Mouse (Mus musculus): Measurements from ENCODE around the gene Lgals9. TPM values are rescaled to one million over a fixed set of nuclear protein-coding genes. Genes with fewer than 3 reads are reported as not detected.

The Lgals9 gene
- total and polyA plus RNA-seq, 2 experiments from 2014 or later: 21.8 to 24.0 TPM

- Histone ChIP-seq H3K27me3 (ENCODE audit: insufficient read depth, low read length) (no peaks in the 10 kb centered on the region), H3K9me3 (ENCODE audit: low read length) (no peaks in the 10 kb centered on the region), H3K27ac (no peak overlapping the region), H3K4me2 (ENCODE audit: low read depth, low read length) (no peak overlapping the region), H3K36me3 (ENCODE audit: insufficient read depth, low read length) (no peaks in the 10 kb centered on the region), H3K4me3 (ENCODE audit: low read length) (no peak overlapping the region), H3K4me1 (ENCODE audit: insufficient read depth, low read length) (no peaks in the 10 kb centered on the region), H3K9ac (replicated peaks; ENCODE audit: low read length) (no peak overlapping the region)
- DNase-seq (ENCODE audit: low spot score): no peak
- 62% methylated on average over 8 of the region's 8 CpGs for WGBS
- no peak for TF ChIP-seq CTCF (IDR thresholded peaks at IDR 0.05; ENCODE audit: low read depth)
- no peak for ATAC-seq
These were observed 34.4 kb downstream of the Lgals9 start for GRCm38 (mm10) chr11:78950365-78950764.

DNA sequence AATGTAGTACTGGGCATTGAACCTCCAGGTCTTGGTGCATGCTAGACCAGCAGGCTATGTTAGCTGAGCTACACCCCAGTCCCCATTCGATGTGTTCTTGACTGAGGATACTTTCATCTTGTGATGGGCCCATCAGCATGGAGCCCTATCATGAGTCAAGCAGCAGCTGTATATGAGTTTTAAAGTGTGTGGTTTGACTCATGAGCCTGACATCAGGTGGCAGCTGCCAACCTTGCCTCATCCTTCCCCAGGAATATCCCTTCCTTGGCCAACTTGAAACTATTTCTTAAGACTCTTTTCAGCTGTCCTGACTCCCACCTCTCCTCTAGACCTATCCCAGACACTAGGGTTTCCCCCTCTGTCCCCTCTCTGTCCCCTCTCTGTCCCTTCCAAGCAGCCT is 41.7 kb downstream of the Lgals9 start:
- H3K9ac ChIP-seq (replicated peaks; ENCODE audit: low read length): no peak overlapping the region
- H3K36me3 ChIP-seq (ENCODE audit: insufficient read depth, low read length): no peaks in the 10 kb centered on the region
- no peak overlapping the region for H3K4me2 ChIP-seq (ENCODE audit: low read depth, low read length)
- no peak for ATAC-seq
- no peak for TF ChIP-seq CTCF (IDR thresholded peaks at IDR 0.05; ENCODE audit: low read depth)
- no peak for DNase-seq (ENCODE audit: low spot score)
- H3K4me3 ChIP-seq (ENCODE audit: low read length): no peak overlapping the region
- 88% methylated on average over 1 of the region's 1 CpGs for WGBS
- H3K27ac ChIP-seq: no peak overlapping the region
- no peaks in the 10 kb centered on the region for H3K4me1 ChIP-seq (ENCODE audit: insufficient read depth, low read length)
- H3K9me3 ChIP-seq (ENCODE audit: low read length): no peaks in the 10 kb centered on the region
- no peaks in the 10 kb centered on the region for H3K27me3 ChIP-seq (ENCODE audit: insufficient read depth, low read length)

DNA sequence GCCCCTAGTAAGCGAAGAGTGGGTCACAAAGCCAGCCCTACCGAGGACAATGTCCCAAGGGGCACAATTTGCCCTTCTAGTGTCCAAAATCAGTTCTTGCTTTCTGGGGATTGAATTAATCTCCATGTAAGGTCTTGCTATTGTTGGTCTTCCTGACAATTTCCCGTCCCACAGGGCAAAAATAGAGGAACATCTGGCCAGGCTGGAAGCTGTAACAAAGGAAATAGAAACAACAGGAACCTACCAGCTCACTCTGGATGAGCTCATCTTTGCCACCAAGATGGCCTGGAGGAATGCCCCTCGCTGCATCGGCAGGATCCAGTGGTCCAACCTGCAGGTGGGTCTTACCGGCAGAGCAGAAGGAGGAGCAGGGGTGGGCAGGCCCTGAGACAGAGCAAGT is 49.6 kb downstream of the Lgals9 start:
- 77% methylated on average over 6 of the region's 6 CpGs for WGBS
- no peak for ATAC-seq
- TF ChIP-seq CTCF (IDR thresholded peaks at IDR 0.05; ENCODE audit: low read depth): no peak

DNA sequence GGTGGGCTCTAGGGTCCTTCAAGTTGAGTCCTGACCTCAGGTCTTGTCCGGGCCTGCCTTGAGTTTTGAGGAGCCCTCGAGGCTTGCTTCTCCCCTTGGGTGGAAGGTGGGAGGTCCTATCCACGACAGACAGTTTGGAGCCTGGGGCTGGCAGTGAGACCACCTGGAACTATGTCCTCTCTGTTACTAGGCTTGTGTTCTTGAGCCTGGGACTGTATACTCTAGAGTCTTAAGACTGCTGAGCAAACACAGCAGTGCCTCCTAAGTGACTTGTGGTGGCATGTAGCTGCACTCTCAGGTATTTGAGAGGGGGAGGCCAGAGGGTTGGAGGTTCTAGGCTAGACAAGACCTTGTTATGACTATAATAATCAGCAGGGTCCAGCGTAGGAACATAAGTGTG is 50.0 kb downstream of the Lgals9 start:
- no peaks in the 10 kb centered on the region for H3K4me1 ChIP-seq (ENCODE audit: insufficient read depth, low read length)
- no peaks in the 10 kb centered on the region for H3K9me3 ChIP-seq (ENCODE audit: low read length)
- H3K27me3 ChIP-seq (ENCODE audit: insufficient read depth, low read length): no peaks in the 10 kb centered on the region
- H3K27ac ChIP-seq: no peak overlapping the region
- H3K4me3 ChIP-seq (ENCODE audit: low read length): no peak overlapping the region
- no peak for TF ChIP-seq CTCF (IDR thresholded peaks at IDR 0.05; ENCODE audit: low read depth)
- 78% methylated on average over 4 of the region's 4 CpGs for WGBS
- ATAC-seq (no peak), DNase-seq (ENCODE audit: low spot score) (no peak)
- no peak overlapping the region for H3K4me2 ChIP-seq (ENCODE audit: low read depth, low read length)
- H3K9ac ChIP-seq (replicated peaks; ENCODE audit: low read length): no peak overlapping the region
- H3K36me3 ChIP-seq (ENCODE audit: insufficient read depth, low read length): no peaks in the 10 kb centered on the region

More for the DNA sequence above, 49.6 kb downstream of the Lgals9 start:
- H3K4me1 ChIP-seq (ENCODE audit: insufficient read depth, low read length): no peaks in the 10 kb centered on the region
- H3K9ac ChIP-seq (replicated peaks; ENCODE audit: low read length): no peak overlapping the region
- H3K27ac ChIP-seq: no peak overlapping the region
- no peak overlapping the region for H3K4me2 ChIP-seq (ENCODE audit: low read depth, low read length)
- no peak for DNase-seq (ENCODE audit: low spot score)
- H3K36me3 ChIP-seq (ENCODE audit: insufficient read depth, low read length): no peaks in the 10 kb centered on the region
- no peaks in the 10 kb centered on the region for H3K27me3 ChIP-seq (ENCODE audit: insufficient read depth, low read length)
- H3K9me3 ChIP-seq (ENCODE audit: low read length): no peaks in the 10 kb centered on the region
- no peak overlapping the region for H3K4me3 ChIP-seq (ENCODE audit: low read length)

GRCm38 (mm10) chr11:78934307-78934706 is 50.4 kb downstream of the Lgals9 start:
- DNase-seq (ENCODE audit: low spot score): no peak
- no peak overlapping the region for H3K9ac ChIP-seq (replicated peaks; ENCODE audit: low read length)
- H3K36me3 ChIP-seq (ENCODE audit: insufficient read depth, low read length): no peaks in the 10 kb centered on the region
- H3K27ac ChIP-seq: no peak overlapping the region
- H3K4me2 ChIP-seq (ENCODE audit: low read depth, low read length): no peak overlapping the region
- 0 out of 2 replicates have a peak, but pooled peaks cover 1% of the 10 kb centered on the region for H3K4me1 ChIP-seq (ENCODE audit: insufficient read depth, low read length)
- 78% methylated on average over 7 of the region's 7 CpGs for WGBS
- ATAC-seq: no peak
- no peak for TF ChIP-seq CTCF (IDR thresholded peaks at IDR 0.05; ENCODE audit: low read depth)
- no peaks in the 10 kb centered on the region for H3K27me3 ChIP-seq (ENCODE audit: insufficient read depth, low read length)
- H3K9me3 ChIP-seq (ENCODE audit: low read length): no peaks in the 10 kb centered on the region
- no peak overlapping the region for H3K4me3 ChIP-seq (ENCODE audit: low read length)

GRCm38 (mm10) chr11:78929345-78929744 is 55.4 kb downstream of the Lgals9 start:
- no peak overlapping the region for H3K27ac ChIP-seq
- no peaks in the 10 kb centered on the region for H3K36me3 ChIP-seq (ENCODE audit: insufficient read depth, low read length)
- 25% methylated on average over 5 of the region's 5 CpGs for WGBS
- 0 out of 2 replicates have a peak, but pooled peaks cover 5% of the 10 kb centered on the region for H3K4me1 ChIP-seq (ENCODE audit: insufficient read depth, low read length)
- ATAC-seq: peak; percentile 76
- no peaks in the 10 kb centered on the region for H3K9me3 ChIP-seq (ENCODE audit: low read length)
- H3K4me2 ChIP-seq (ENCODE audit: low read depth, low read length): no peak overlapping the region
- H3K4me3 ChIP-seq (ENCODE audit: low read length): no peak overlapping the region
- peak; percentile 88 for DNase-seq (ENCODE audit: low spot score)
- H3K9ac ChIP-seq (replicated peaks; ENCODE audit: low read length): no peak overlapping the region
- TF ChIP-seq CTCF (IDR thresholded peaks at IDR 0.05; ENCODE audit: low read depth): no peak
- H3K27me3 ChIP-seq (ENCODE audit: insufficient read depth, low read length): peaks cover 24% of the 10 kb centered on the region

DNA sequence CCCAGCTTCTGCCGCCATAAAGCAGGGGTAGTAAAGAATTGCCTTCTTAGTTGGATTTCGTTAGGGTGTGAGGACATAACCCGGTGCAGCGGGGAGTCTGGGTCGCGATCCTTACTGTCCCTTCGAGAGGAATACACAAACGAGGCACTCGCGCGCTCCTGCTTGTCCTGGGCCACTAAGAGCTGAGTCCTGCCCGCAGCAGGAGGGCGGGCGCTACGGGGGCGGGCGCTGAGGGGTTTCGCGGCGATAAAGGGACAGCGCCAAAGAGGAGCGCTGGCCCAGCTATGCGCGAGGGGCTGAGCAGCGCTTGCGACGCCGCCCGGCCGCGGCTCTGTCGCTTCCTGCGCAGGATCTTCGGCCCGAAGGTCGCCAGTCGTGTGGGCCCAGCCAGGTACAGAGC is 59.8 kb downstream of the Lgals9 start:
- peak; percentile 9 for DNase-seq (ENCODE audit: low spot score)

More for the DNA sequence above, 59.8 kb downstream of the Lgals9 start:
- no peak for TF ChIP-seq CTCF (IDR thresholded peaks at IDR 0.05; ENCODE audit: low read depth)
- under 1% methylated on average over 37 of the region's 37 CpGs for WGBS
- peak overlapping the region; percentile 54 for H3K4me2 ChIP-seq (ENCODE audit: low read depth, low read length)
- no peaks in the 10 kb centered on the region for H3K36me3 ChIP-seq (ENCODE audit: insufficient read depth, low read length)
- 0 out of 2 replicates have a peak, but pooled peaks cover 5% of the 10 kb centered on the region for H3K4me1 ChIP-seq (ENCODE audit: insufficient read depth, low read length)
- H3K27ac ChIP-seq: no peak overlapping the region
- no peak overlapping the region; the same call in 1 of the 2 replicates for H3K9ac ChIP-seq (replicated peaks; ENCODE audit: low read length)
- ATAC-seq: no peak
- peak overlapping the region; percentile 31 for H3K4me3 ChIP-seq (ENCODE audit: low read length)
- H3K9me3 ChIP-seq (ENCODE audit: low read length): no peaks in the 10 kb centered on the region
- peaks cover 34% of the 10 kb centered on the region for H3K27me3 ChIP-seq (ENCODE audit: insufficient read depth, low read length)
